In the genomic region with DNA sequence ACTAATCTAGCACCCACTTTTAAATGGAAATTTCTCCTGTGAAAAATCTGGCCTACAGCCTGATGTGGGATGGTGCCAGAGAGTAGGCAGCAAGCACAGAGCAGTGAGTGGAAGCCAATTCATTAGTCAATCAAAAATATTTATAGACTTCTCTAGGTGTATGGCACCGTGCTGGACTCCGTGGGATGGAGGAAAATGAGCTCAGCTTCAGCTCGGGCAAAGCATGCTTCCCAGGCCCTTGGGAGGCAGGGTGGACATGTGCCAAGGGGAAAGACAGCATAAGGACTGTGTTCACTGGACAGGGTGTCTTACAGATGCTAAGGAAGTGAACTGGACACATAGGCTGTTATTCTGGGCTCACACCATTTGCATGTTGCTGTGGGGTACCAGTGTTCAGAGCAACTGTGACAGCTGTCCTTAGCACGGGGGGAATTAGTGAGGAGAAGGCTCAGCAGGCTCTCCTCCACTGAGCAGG, we compare ENCODE assay signal across 9 mouse cellular contexts. TPM values are rescaled to one million over a fixed set of nuclear protein-coding genes. Genes with fewer than 3 reads are reported as not detected.
DNase-seq lines count a peak whose midpoint lies in the region; ATAC-seq lines count a peak whose summit lies in the region.
"Had no signal": no experiment of that assay in that cellular context is flagged by ENCODE, and none has a peak within 500 bp of the region (broad histone marks: within the 10 kb centered on the region; RNA-seq: fewer than 3 reads in every experiment).

No protein-coding gene starts in this region.

- H3K27ac ChIP-seq in forebrain, embryonic 13.5 days: no peak overlapping the region
- H3K27ac ChIP-seq in forebrain, embryonic 12.5 days: no peak overlapping the region
- no peak overlapping the region for H3K27ac ChIP-seq in intestine, embryonic 16.5 days (ENCODE audit: low read length)
- H3K27ac ChIP-seq in midbrain, embryonic 14.5 days (replicated peaks; ENCODE audit: low read depth, low read length): no peak overlapping the region

- no peak overlapping the region for H3K4me2 ChIP-seq in forebrain, embryonic 13.5 days
- H3K4me2 ChIP-seq in forebrain, embryonic 12.5 days: no peak overlapping the region
- H3K4me2 ChIP-seq in intestine, embryonic 16.5 days (ENCODE audit: low read depth, low read length): no peak overlapping the region
- no peak overlapping the region for H3K4me2 ChIP-seq in midbrain, embryonic 14.5 days (ENCODE audit: low read length)

- 62% methylated on average over 4 of the region's 4 CpGs for WGBS in forebrain, embryonic 13.5 days
- 83% methylated on average over 4 of the region's 4 CpGs for WGBS in forebrain, embryonic 12.5 days
- WGBS in intestine, embryonic 16.5 days: 61% methylated on average over 4 of the region's 4 CpGs
- WGBS in midbrain, embryonic 14.5 days: 71% methylated on average over 4 of the region's 4 CpGs

- peaks cover 22% of the 10 kb centered on the region for H3K4me1 ChIP-seq in forebrain, embryonic 13.5 days
- H3K4me1 ChIP-seq in forebrain, embryonic 12.5 days: peaks cover 8% of the 10 kb centered on the region; the same call in 1 of the 2 replicates
- no peaks in the 10 kb centered on the region for H3K4me1 ChIP-seq in intestine, embryonic 16.5 days (ENCODE audit: control insufficient read depth, insufficient read depth, low read length)
- H3K4me1 ChIP-seq in midbrain, embryonic 14.5 days (ENCODE audit: control insufficient read depth, insufficient read depth, low read length): no peaks in the 10 kb centered on the region

- H3K36me3 ChIP-seq in forebrain, embryonic 13.5 days (ENCODE audit: poor library complexity, severe bottlenecking): no peaks in the 10 kb centered on the region
- H3K36me3 ChIP-seq in forebrain, embryonic 12.5 days (replicated peaks): no peaks in the 10 kb centered on the region
- H3K36me3 ChIP-seq in intestine, embryonic 16.5 days (ENCODE audit: control insufficient read depth, insufficient read depth, low read length): no peaks in the 10 kb centered on the region
- no peaks in the 10 kb centered on the region for H3K36me3 ChIP-seq in midbrain, embryonic 14.5 days (ENCODE audit: control insufficient read depth, insufficient read depth, low read length)

- DNase-seq in heart, postnatal 36 days: peak; percentile 23 to 48
- peak; percentile 92 for DNase-seq in right cerebral cortex, adult 18-20 months
- no peak for DNase-seq in midbrain, embryonic 14.5 days
- no peak for DNase-seq in kidney, postnatal 14 days
- DNase-seq: thymus, postnatal 25 days had no signal

- H3K9ac ChIP-seq in forebrain, embryonic 13.5 days: no peak overlapping the region
- H3K9ac ChIP-seq in forebrain, embryonic 12.5 days: no peak overlapping the region
- H3K9ac ChIP-seq in intestine, embryonic 16.5 days (ENCODE audit: low read depth, low read length): no peak overlapping the region
- H3K9ac ChIP-seq in midbrain, embryonic 14.5 days (replicated peaks; ENCODE audit: low read length): no peak overlapping the region

- H3K9me3 ChIP-seq in forebrain, embryonic 13.5 days (replicated peaks): peaks cover 3% of the 10 kb centered on the region; the same call in 1 of the 2 replicates
- no peaks in the 10 kb centered on the region for H3K9me3 ChIP-seq in forebrain, embryonic 12.5 days
- H3K9me3 ChIP-seq in intestine, embryonic 16.5 days (ENCODE audit: control insufficient read depth, low read length): no peaks in the 10 kb centered on the region
- no peaks in the 10 kb centered on the region for H3K9me3 ChIP-seq in midbrain, embryonic 14.5 days (ENCODE audit: control insufficient read depth, low read length)

- no peak overlapping the region for H3K4me3 ChIP-seq in forebrain, embryonic 13.5 days
- no peak overlapping the region for H3K4me3 ChIP-seq in forebrain, embryonic 12.5 days (replicated peaks)
- no peak overlapping the region for H3K4me3 ChIP-seq in intestine, embryonic 16.5 days (ENCODE audit: low read length)
- H3K4me3 ChIP-seq in midbrain, embryonic 14.5 days (replicated peaks; ENCODE audit: low read depth, low read length): no peak overlapping the region

- intact Hi-C loops in heart, postnatal 36 days (cut with DNase I): no loop called here

- H3K27me3 ChIP-seq in forebrain, embryonic 13.5 days: no peaks in the 10 kb centered on the region
- H3K27me3 ChIP-seq in forebrain, embryonic 12.5 days: no peaks in the 10 kb centered on the region
- H3K27me3 ChIP-seq in intestine, embryonic 16.5 days (replicated peaks; ENCODE audit: control insufficient read depth, insufficient read depth, low read length): no peaks in the 10 kb centered on the region
- H3K27me3 ChIP-seq in midbrain, embryonic 14.5 days (ENCODE audit: control insufficient read depth, insufficient read depth, low read length): no peaks in the 10 kb centered on the region

- peak; percentile 53; the same call in 1 of the 2 replicates for ATAC-seq in forebrain, embryonic 13.5 days
- ATAC-seq in forebrain, embryonic 12.5 days (ENCODE audit: low FRiP score): no peak
- ATAC-seq in frontal cortex, adult (ENCODE audit: low TSS enrichment): peak; percentile 78
- ATAC-seq in intestine, embryonic 16.5 days: no peak
- ATAC-seq in midbrain, embryonic 14.5 days (ENCODE audit: low FRiP score, low TSS enrichment): no peak

RNA-seq across cellular contexts. Expression of a gene that starts 15.6 kb away (rescaled TPM):
- polyA plus RNA-seq in forebrain, embryonic 13.5 days (2015; fragmentation: Nextera tagmentation; extraction: Ambion mirVana): 10.8 and 11.8 TPM in 2 replicates
- 10.4 and 10.9 TPM in 2 replicates for polyA plus RNA-seq in forebrain, embryonic 12.5 days (2016; fragmentation: Nextera tagmentation; extraction: Ambion mirVana)
- 100 to 1,000 TPM; 141 to 147 TPM for total RNA-seq in heart, postnatal 36 days (2021)
- 10.0 and 10.7 TPM in 2 replicates for polyA plus RNA-seq in intestine, embryonic 16.5 days (2015; fragmentation: Nextera tagmentation; extraction: Ambion mirVana)
- polyA plus RNA-seq in midbrain, embryonic 14.5 days (2014; fragmentation: Nextera tagmentation; extraction: Ambion mirVana): 6.6 and 8.4 TPM in 2 replicates

Comparison
In these comparisons a context has a peak if more than half of its experiments do, and no peak if none do; other contexts are left out.
1. ATAC-seq: peak in forebrain, embryonic 13.5 days (single experiment) and frontal cortex, adult (single experiment); none in forebrain, embryonic 12.5 days (single experiment), intestine, embryonic 16.5 days (single experiment) and midbrain, embryonic 14.5 days (single experiment).
2. DNase-seq: peak in heart, postnatal 36 days (2 of 2) and right cerebral cortex, adult 18-20 months (single experiment); none in midbrain, embryonic 14.5 days (single experiment) and kidney, postnatal 14 days (single experiment).